Mouse (Mus musculus) liver, postnatal 0 days (tissue): ENCODE measurements at regions not wholly inside any gene's neighbourhood (a gene's known extent, or its start where the extent isn't known, plus 50 kb on each side); places are given as distances from the start of the nearest gene placed in this dataset.

ENCODE experiments used
- CTCF ChIP-seq: sonication (generic); IDR thresholded peaks from 2 replicates; pipeline ENCODE4 v1.5.1; 2016; ENCODE audit warnings: antibody characterized with exemption, low read depth
- EP300 ChIP-seq: IDR thresholded peaks from 2 replicates; pipeline ENCODE4 v1.6.1; 2016; ENCODE audit warnings: antibody characterized with exemption, low read depth, mild to moderate bottlenecking

DNA sequence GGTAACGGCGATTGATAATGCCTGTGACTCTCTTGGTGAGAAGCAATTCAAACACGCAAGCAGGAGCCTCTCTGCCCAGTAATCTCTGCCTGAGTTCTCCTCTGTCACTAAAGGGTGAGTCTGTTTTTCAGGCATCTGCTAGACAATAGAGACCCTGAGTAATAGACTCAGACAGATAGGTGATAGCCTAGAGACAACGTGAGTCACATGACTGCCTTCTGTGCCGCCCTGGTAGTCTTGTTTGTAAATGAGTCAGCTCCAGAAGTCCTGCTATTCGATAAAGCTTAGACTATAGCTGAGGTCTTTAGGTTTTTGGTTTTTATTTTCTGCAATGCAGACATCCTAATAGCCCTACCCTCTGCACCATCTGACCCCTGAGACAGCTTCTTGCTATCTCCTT lies 126.9 kb downstream of the Gm9376 start:
- no peak for TF ChIP-seq CTCF
- TF ChIP-seq EP300, result no peak
